Comparison of ENCODE assay signal across 13 mouse cellular contexts in genomic region chr6:125588241-125588640, GRCm38 (mm10). TPM values are rescaled to one million over a fixed set of nuclear protein-coding genes. Genes with fewer than 3 reads are reported as not detected.
DNase-seq lines count a peak whose midpoint lies in the region; ATAC-seq and TF ChIP-seq lines count a peak whose summit lies in the region.
"Had no signal": no experiment of that assay in that cellular context is flagged by ENCODE, and none has a peak within 500 bp of the region (broad histone marks: within the 10 kb centered on the region; RNA-seq: fewer than 3 reads in every experiment).

No protein-coding gene starts in this region.

- DNase-seq in kidney, postnatal 0 days (ENCODE audit: low spot score) = no peak
- peak; percentile 32 for DNase-seq in ovary, postnatal 36 days (ENCODE audit: low spot score)
- DNase-seq in ovary, postnatal 14 days (ENCODE audit: low spot score) = no peak
- peak; percentile 74 for DNase-seq in ES-CJ7 (ENCODE audit: low read depth, low spot score)
- no peak for DNase-seq in adrenal gland, adult (ENCODE audit: inconsistent age in 2 of 2, low spot score in 1 of 2)
- DNase-seq: adrenal gland, postnatal 10 days; cerebellum, postnatal 36 days; lung, adult 18-20 months had no signal

- TF ChIP-seq CTCF in kidney, postnatal 0 days (IDR thresholded peaks at IDR 0.05; ENCODE audit: low read depth) = peak; percentile 60

- no peaks in the 10 kb centered on the region for H3K27me3 ChIP-seq in kidney, postnatal 0 days (ENCODE audit: insufficient read depth, low read length)
- H3K27me3 ChIP-seq in kidney, embryonic 16.5 days (ENCODE audit: insufficient read depth, low read length) = no peaks in the 10 kb centered on the region; the same call in 1 of the 2 replicates
- H3K27me3 ChIP-seq: embryonic facial prominence, embryonic 13.5 days had no signal

- ATAC-seq in kidney, postnatal 0 days (replicated peaks; ENCODE audit: low FRiP score, low read depth) = no peak
- ATAC-seq in kidney, embryonic 16.5 days (ENCODE audit: low FRiP score, low TSS enrichment) = no peak
- ATAC-seq in megakaryocyte progenitor cell, adult 5-6 weeks (replicated peaks; ENCODE audit: poor library complexity) = peak; percentile 62

- no peak overlapping the region for H3K27ac ChIP-seq in kidney, postnatal 0 days
- H3K27ac ChIP-seq in kidney, embryonic 16.5 days (ENCODE audit: low read length) = no peak overlapping the region
- H3K27ac ChIP-seq: forebrain, embryonic 10.5 days; kidney, embryonic 15.5 days had no signal

- H3K9ac ChIP-seq in kidney, postnatal 0 days (ENCODE audit: low read depth, low read length) = no peak overlapping the region
- H3K9ac ChIP-seq in kidney, embryonic 16.5 days (replicated peaks; ENCODE audit: low read length) = no peak overlapping the region
- H3K9ac ChIP-seq: embryonic facial prominence, embryonic 13.5 days; kidney, embryonic 15.5 days had no signal

- peaks cover 6% of the 10 kb centered on the region for H3K4me1 ChIP-seq in kidney, postnatal 0 days (replicated peaks; ENCODE audit: insufficient read depth, low read length)
- peaks cover 25% of the 10 kb centered on the region; the same call in 1 of the 2 replicates for H3K4me1 ChIP-seq in kidney, embryonic 16.5 days (ENCODE audit: insufficient read depth, low read length)

- H3K36me3 ChIP-seq in kidney, postnatal 0 days (ENCODE audit: insufficient read depth, low read length) = no peaks in the 10 kb centered on the region
- no peaks in the 10 kb centered on the region for H3K36me3 ChIP-seq in kidney, embryonic 16.5 days (ENCODE audit: insufficient read depth, low read length)
- H3K36me3 ChIP-seq: embryonic facial prominence, embryonic 13.5 days; forebrain, embryonic 10.5 days; kidney, embryonic 15.5 days had no signal

- H3K4me2 ChIP-seq in kidney, postnatal 0 days (ENCODE audit: low read length) = no peak overlapping the region
- no peak overlapping the region for H3K4me2 ChIP-seq in kidney, embryonic 16.5 days (replicated peaks; ENCODE audit: low read depth, low read length)
- H3K4me2 ChIP-seq: embryonic facial prominence, embryonic 13.5 days; kidney, embryonic 15.5 days had no signal

- no peaks in the 10 kb centered on the region for H3K9me3 ChIP-seq in kidney, postnatal 0 days (replicated peaks; ENCODE audit: low read length)
- no peaks in the 10 kb centered on the region for H3K9me3 ChIP-seq in kidney, embryonic 16.5 days (ENCODE audit: low read length)
- H3K9me3 ChIP-seq: embryonic facial prominence, embryonic 13.5 days; forebrain, embryonic 10.5 days; kidney, embryonic 15.5 days had no signal

- no peak overlapping the region for H3K4me3 ChIP-seq in kidney, postnatal 0 days (replicated peaks; ENCODE audit: low read depth, low read length)
- no peak overlapping the region for H3K4me3 ChIP-seq in kidney, embryonic 16.5 days (ENCODE audit: low read length)
- H3K4me3 ChIP-seq: embryonic facial prominence, embryonic 13.5 days; forebrain, embryonic 10.5 days; kidney, embryonic 15.5 days had no signal

- WGBS in kidney, postnatal 0 days = 84% methylated on average over 12 of the region's 12 CpGs
- WGBS in kidney, embryonic 16.5 days = 89% methylated on average over 12 of the region's 12 CpGs

RNA-seq across cellular contexts. Expression of gene Vwf, which starts 41.7 kb away (rescaled TPM):
- polyA plus RNA-seq in kidney, postnatal 0 days (2015; fragmentation: Nextera tagmentation; extraction: Ambion mirVana) = 4.5 and 5.1 TPM in 2 replicates
- polyA plus RNA-seq in kidney, embryonic 16.5 days (2015; fragmentation: Nextera tagmentation; extraction: Ambion mirVana) = 3.9 and 5.4 TPM in 2 replicates
- total RNA-seq in megakaryocyte progenitor cell, adult 5-6 weeks (2015) = 2.4 and 2.6 TPM in 2 replicates
- total RNA-seq in megakaryocyte progenitor cell, adult 5-6 weeks (2017) = 0.08 and 0.47 TPM in 2 replicates

Comparison
In these comparisons a context has a peak if more than half of its experiments do, and no peak if none do; other contexts are left out.
1. DNase-seq: peak in ovary, postnatal 36 days (single experiment) and ES-CJ7 (single experiment); none in kidney, postnatal 0 days (single experiment), ovary, postnatal 14 days (single experiment) and adrenal gland, adult (0 of 2).